Comparison of ENCODE assay signal across 16 mouse cellular contexts in genomic region chr10:7208859-7209441, GRCm38 (mm10). TPM values are rescaled to one million over a fixed set of nuclear protein-coding genes. Genes with fewer than 3 reads are reported as not detected.
DNase-seq lines count a peak whose midpoint lies in the region; ATAC-seq and TF ChIP-seq lines count a peak whose summit lies in the region.
"Had no signal": no experiment of that assay in that cellular context is flagged by ENCODE, and none has a peak within 500 bp of the region (broad histone marks: within the 10 kb centered on the region; RNA-seq: fewer than 3 reads in every experiment).

No protein-coding gene starts in this region.

- peaks cover 55% of the 10 kb centered on the region for H3K4me1 ChIP-seq in heart, embryonic 13.5 days
- H3K4me1 ChIP-seq in lung, embryonic 14.5 days (ENCODE audit: insufficient read depth), result peaks cover 18% of the 10 kb centered on the region
- peaks cover 34% of the 10 kb centered on the region for H3K4me1 ChIP-seq in liver, embryonic 11.5 days (replicated peaks; ENCODE audit: control insufficient read depth, insufficient read depth, low read length)
- peaks cover 18% of the 10 kb centered on the region; the same call in 1 of the 2 replicates for H3K4me1 ChIP-seq in stomach, embryonic 15.5 days

- no peak for ATAC-seq in heart, embryonic 13.5 days (ENCODE audit: extremely low read depth, insufficient number of reproducible peaks, low FRiP score, low TSS enrichment)
- ATAC-seq in lung, embryonic 14.5 days (ENCODE audit: insufficient read depth), result no peak
- ATAC-seq in liver, embryonic 11.5 days (replicated peaks; ENCODE audit: low FRiP score), result no peak
- no peak for ATAC-seq in stomach, embryonic 15.5 days (ENCODE audit: insufficient read depth, low FRiP score, low read depth)
- ATAC-seq: inflammation-experienced regulatory T-cells, adult 6 months; midbrain, embryonic 16.5 days had no signal

- no peak overlapping the region for H3K4me3 ChIP-seq in heart, embryonic 13.5 days
- H3K4me3 ChIP-seq in lung, embryonic 14.5 days (ENCODE audit: low read depth, low read length), result no peak overlapping the region
- H3K4me3 ChIP-seq in liver, embryonic 11.5 days (ENCODE audit: low read depth, low read length), result no peak overlapping the region
- H3K4me3 ChIP-seq in stomach, embryonic 15.5 days (replicated peaks), result no peak overlapping the region; the same call in 1 of the 2 replicates
- H3K4me3 ChIP-seq: forebrain, embryonic 12.5 days; layer of hippocampus, adult 2 months had no signal

- no peaks in the 10 kb centered on the region for H3K27me3 ChIP-seq in heart, embryonic 13.5 days (replicated peaks)
- no peaks in the 10 kb centered on the region for H3K27me3 ChIP-seq in lung, embryonic 14.5 days (ENCODE audit: insufficient read depth, low read length)
- H3K27me3 ChIP-seq in liver, embryonic 11.5 days (replicated peaks; ENCODE audit: control insufficient read depth, insufficient read depth, low read length), result no peaks in the 10 kb centered on the region
- no peaks in the 10 kb centered on the region for H3K27me3 ChIP-seq in stomach, embryonic 15.5 days (replicated peaks)
- H3K27me3 ChIP-seq: forebrain, embryonic 12.5 days had no signal

- TF ChIP-seq CTCF in lung, embryonic 14.5 days (IDR thresholded peaks at IDR 0.05; ENCODE audit: low read depth), result no peak

- H3K36me3 ChIP-seq in heart, embryonic 13.5 days, result no peaks in the 10 kb centered on the region
- no peaks in the 10 kb centered on the region for H3K36me3 ChIP-seq in lung, embryonic 14.5 days (ENCODE audit: insufficient read depth)
- no peaks in the 10 kb centered on the region for H3K36me3 ChIP-seq in liver, embryonic 11.5 days (ENCODE audit: control insufficient read depth, insufficient read depth, low read length)
- H3K36me3 ChIP-seq in stomach, embryonic 15.5 days, result no peaks in the 10 kb centered on the region
- H3K36me3 ChIP-seq: forebrain, embryonic 12.5 days had no signal

- H3K9ac ChIP-seq in heart, embryonic 13.5 days, result no peak overlapping the region
- H3K9ac ChIP-seq in lung, embryonic 14.5 days, result no peak overlapping the region
- no peak overlapping the region for H3K9ac ChIP-seq in liver, embryonic 11.5 days (ENCODE audit: low read depth, low read length)
- no peak overlapping the region for H3K9ac ChIP-seq in stomach, embryonic 15.5 days
- H3K9ac ChIP-seq: forebrain, embryonic 12.5 days had no signal

- peak overlapping the region; percentile 71; the same call in 1 of the 2 replicates for H3K4me2 ChIP-seq in heart, embryonic 13.5 days
- peak overlapping the region; percentile 86; the same call in 1 of the 2 replicates for H3K4me2 ChIP-seq in lung, embryonic 14.5 days
- H3K4me2 ChIP-seq in liver, embryonic 11.5 days, result peak overlapping the region; percentile 89
- peak overlapping the region; percentile 78 for H3K4me2 ChIP-seq in stomach, embryonic 15.5 days

- WGBS in heart, embryonic 13.5 days, result 68% methylated on average over 10 of the region's 10 CpGs
- WGBS in lung, embryonic 14.5 days, result 55% methylated on average over 10 of the region's 10 CpGs
- WGBS in liver, embryonic 11.5 days, result 76% methylated on average over 10 of the region's 10 CpGs
- 66% methylated on average over 10 of the region's 10 CpGs for WGBS in stomach, embryonic 15.5 days

- no peak overlapping the region for H3K27ac ChIP-seq in heart, embryonic 13.5 days (replicated peaks)
- no peak overlapping the region for H3K27ac ChIP-seq in lung, embryonic 14.5 days (ENCODE audit: low read depth)
- no peak overlapping the region for H3K27ac ChIP-seq in liver, embryonic 11.5 days (ENCODE audit: low read depth, low read length)
- no peak overlapping the region for H3K27ac ChIP-seq in stomach, embryonic 15.5 days
- H3K27ac ChIP-seq: forebrain, embryonic 12.5 days; gastrocnemius, adult 2 months; layer of hippocampus, adult 2 months had no signal

- no peaks in the 10 kb centered on the region for H3K9me3 ChIP-seq in heart, embryonic 13.5 days
- H3K9me3 ChIP-seq in lung, embryonic 14.5 days (ENCODE audit: low read depth, low read length), result no peaks in the 10 kb centered on the region
- no peaks in the 10 kb centered on the region for H3K9me3 ChIP-seq in liver, embryonic 11.5 days (ENCODE audit: control insufficient read depth, low read length)
- no peaks in the 10 kb centered on the region for H3K9me3 ChIP-seq in stomach, embryonic 15.5 days
- H3K9me3 ChIP-seq: forebrain, embryonic 12.5 days had no signal

- no peak for DNase-seq in heart, postnatal 4 days
- no peak for DNase-seq in lung, embryonic 14.5 days
- DNase-seq in lung, adult 18-20 months, result no peak
- no peak for DNase-seq in liver, embryonic 11.5 days (ENCODE audit: low spot score)
- DNase-seq in layer of hippocampus, adult 8-10 months (ENCODE audit: low spot score in 2 of 2), result no peak
- DNase-seq: embryo, embryonic 11 days; gastrocnemius, adult 2 months; heart, postnatal 14 days; lung, postnatal 36 days; thymus, adult 2 months had no signal

RNA-seq across cellular contexts. Expression of gene Cnksr3, which starts 3.1 kb away (rescaled TPM):
- 5.9 and 6.3 TPM in 2 replicates for polyA plus RNA-seq in heart, embryonic 13.5 days (2015; fragmentation: Nextera tagmentation; extraction: Ambion mirVana)
- total RNA-seq in heart, postnatal 4 days (2021), result 10 to 100 TPM; 25.7 to 28.7 TPM
- polyA plus RNA-seq in lung, embryonic 14.5 days (2014; fragmentation: Nextera tagmentation; extraction: Ambion mirVana), result 9.4 and 11.4 TPM in 2 replicates
- polyA plus RNA-seq in liver, embryonic 11.5 days (2014; fragmentation: Nextera tagmentation; extraction: Ambion mirVana), result 8.4 and 8.7 TPM in 2 replicates
- polyA plus RNA-seq in stomach, embryonic 15.5 days (2015; fragmentation: Nextera tagmentation; extraction: Ambion mirVana), result 14.6 and 18.3 TPM in 2 replicates
- 1 to 10 TPM; 3.4 to 5.4 (median 4.4) TPM for total RNA-seq in layer of hippocampus, adult 8-10 months (2022)
